Mouse (Mus musculus) heart, postnatal 0 days (tissue): ENCODE results near the gene Ehmt2. TPM values are rescaled to one million over a fixed set of nuclear protein-coding genes. Genes with fewer than 3 reads are reported as not detected.

Source experiments
- ATAC-seq: fragments of 200-750 bp; cut with Nextera tagmentation; 2 replicates; pipeline ENCODE4 v1.8.0; 2017; ENCODE audit warnings: low read depth, moderate number of reproducible peaks, moderate library complexity; ENCODE audit not compliant: insufficient read depth
- DNase-seq: peaks from one replicate; pipeline ENCODE4 v3.0.0-alpha.2; 2016; ENCODE audit warnings: low spot score
- H3K27ac ChIP-seq: fragments of 300-500 bp; sonication (generic); 2 replicates; pipeline ENCODE4 v1.5.1; 2014; ENCODE audit warnings: low read depth, mild to moderate bottlenecking
- H3K27me3 ChIP-seq: fragments of 300-500 bp; sonication (generic); 2 replicates; pipeline ENCODE4 v1.6.1; 2014; ENCODE audit warnings: low read length, mixed read lengths; ENCODE audit not compliant: control insufficient read depth, insufficient read depth
- H3K36me3 ChIP-seq: fragments of 300-500 bp; sonication (generic); replicated peaks from 2 replicates; pipeline ENCODE4 v1.6.1; 2014; ENCODE audit warnings: low read length, mixed read lengths; ENCODE audit not compliant: control insufficient read depth, insufficient read depth
- H3K4me1 ChIP-seq: fragments of 300-500 bp; sonication (generic); 2 replicates; pipeline ENCODE4 v1.6.1; 2014; ENCODE audit warnings: antibody characterized with exemption; ENCODE audit not compliant: control insufficient read depth, insufficient read depth
- H3K4me2 ChIP-seq: fragments of 300-500 bp; sonication (generic); 2 replicates; pipeline ENCODE4 v1.6.1; 2014; ENCODE audit warnings: low read depth, mild to moderate bottlenecking, low read length, moderate library complexity
- H3K4me3 ChIP-seq: fragments of 300-500 bp; sonication (generic); 2 replicates; pipeline ENCODE4 v1.5.1; 2014; ENCODE audit warnings: low read depth, low read length
- H3K9ac ChIP-seq: fragments of 300-500 bp; sonication (generic); replicated peaks from 2 replicates; pipeline ENCODE4 v1.6.1; 2014; ENCODE audit warnings: low read depth, low read length, mixed read lengths
- H3K9me3 ChIP-seq: fragments of 300-500 bp; sonication (generic); replicated peaks from 2 replicates; pipeline ENCODE4 v1.6.1; 2016; ENCODE audit warnings: low read length; ENCODE audit not compliant: control insufficient read depth
- CTCF ChIP-seq: IDR thresholded peaks from 2 replicates; pipeline ENCODE4 v1.5.1; 2016; ENCODE audit warnings: antibody characterized with exemption, control low read depth, low read depth
- EP300 ChIP-seq: IDR thresholded peaks from 2 replicates; pipeline ENCODE4 v1.6.1; 2016; ENCODE audit warnings: antibody characterized with exemption, low read depth
- WGBS: fragments of 180-500 bp; shearing (Covaris S2); extraction: QIAGEN DNeasy Blood & Tissue Kit; methylation state at CpG from one replicate; pipeline ENCODE4 v1.1.7; 2014; 5-methylcytosine and 5-hydroxymethylcytosine counted together
- microRNA-seq: library from miRNA; unstranded; fragments of <30 nt; microRNA quantifications from one replicate; pipeline ENCODE4, GENCODE M21; 2016
- polyA plus RNA-seq: library from polyadenylated mRNA; unstranded; fragments of >200 nt; fragmentation: Nextera tagmentation; extraction: Ambion mirVana; gene quantifications from 2 replicates; pipeline ENCODE4 v1.2.1, GENCODE M21; 2015
- total RNA-seq: library from RNA; depleted of rRNA; stranded (reverse); fragments of >200 nt; gene quantifications from 2 replicates; pipeline ENCODE4 v1.2.3, GENCODE M21; 2014; ENCODE audit warnings: low replicate concordance; rRNA removed

Gene Ehmt2
- total and polyA plus RNA-seq, 2 experiments from 2014 or later, result 17.6 to 80.3 TPM

DNA sequence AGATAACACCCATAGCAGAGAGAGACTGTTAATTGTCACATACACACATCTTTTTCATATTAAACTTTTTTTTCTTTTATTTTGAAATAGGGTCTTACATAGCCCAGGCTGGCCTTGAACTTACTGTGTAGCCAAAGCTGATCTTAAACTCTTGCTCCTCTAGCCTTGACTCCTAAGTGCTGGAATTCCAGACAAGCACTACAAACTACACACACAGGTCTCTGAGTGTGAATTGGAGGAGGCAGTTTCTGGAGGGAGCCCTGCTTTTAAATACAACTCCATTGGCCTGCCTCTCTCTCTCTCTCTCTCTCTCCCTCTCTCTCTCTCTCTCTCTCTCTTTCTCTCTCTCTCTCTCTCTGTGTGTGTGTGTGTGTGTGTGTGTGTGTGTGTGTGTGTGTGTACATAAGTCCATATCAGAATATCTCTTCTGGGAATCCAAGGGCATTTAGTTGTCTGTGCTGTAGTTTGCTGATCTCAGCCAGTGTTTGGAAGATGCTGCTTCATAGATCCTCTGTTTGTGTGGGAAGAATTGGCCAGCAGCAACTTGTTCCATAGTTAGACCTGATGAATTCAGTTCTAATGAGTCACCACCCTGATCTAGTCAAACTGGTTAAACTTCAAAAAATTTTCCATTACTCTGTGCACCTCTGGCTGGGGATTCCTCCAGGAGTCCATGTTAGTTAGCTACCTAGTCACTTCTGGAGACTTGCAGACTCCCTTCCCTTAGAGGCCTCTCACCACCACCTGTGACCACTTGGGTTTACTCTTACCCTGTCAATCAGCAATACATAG, 62.6 kb downstream of the Ehmt2 start:
- no peaks in the 10 kb centered on the region for H3K27me3 ChIP-seq
- no peak overlapping the region for H3K9ac ChIP-seq
- no peaks in the 10 kb centered on the region for H3K9me3 ChIP-seq
- DNase-seq (no peak), ATAC-seq (no peak)
- no peak for TF ChIP-seq CTCF
- TF ChIP-seq EP300, result no peak
- peaks cover 8% of the 10 kb centered on the region; the same call in 1 of the 2 replicates for H3K4me1 ChIP-seq
- peak overlapping the region; percentile 92 for H3K27ac ChIP-seq
- no peak overlapping the region for H3K4me2 ChIP-seq
- no peak overlapping the region for H3K4me3 ChIP-seq
- H3K36me3 ChIP-seq, result no peaks in the 10 kb centered on the region

DNA sequence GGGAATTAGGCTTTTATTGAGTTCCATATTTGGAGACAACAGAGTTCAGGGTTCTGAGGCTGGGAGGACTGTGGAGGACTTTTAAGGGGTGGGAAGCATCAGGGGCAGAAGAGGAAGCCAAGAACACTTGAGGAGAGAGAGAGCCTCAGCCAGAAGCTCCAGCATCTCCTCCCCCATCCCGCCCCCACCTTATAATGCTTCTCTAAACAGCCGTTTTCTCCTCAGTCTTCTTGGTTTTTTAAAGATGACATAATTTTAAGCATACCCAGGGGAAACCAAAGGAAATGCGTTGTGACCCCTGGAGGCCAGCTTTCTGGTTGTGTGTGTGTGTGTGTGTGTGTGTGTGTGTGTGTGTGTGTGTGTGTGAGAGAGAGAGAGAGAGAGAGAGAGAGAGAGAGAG, 63.9 kb downstream of the Ehmt2 start:
- peak; percentile 33 for DNase-seq
- peak overlapping the region; percentile 92; the same call in 1 of the 2 replicates for H3K27ac ChIP-seq
- ATAC-seq, result no peak

DNA sequence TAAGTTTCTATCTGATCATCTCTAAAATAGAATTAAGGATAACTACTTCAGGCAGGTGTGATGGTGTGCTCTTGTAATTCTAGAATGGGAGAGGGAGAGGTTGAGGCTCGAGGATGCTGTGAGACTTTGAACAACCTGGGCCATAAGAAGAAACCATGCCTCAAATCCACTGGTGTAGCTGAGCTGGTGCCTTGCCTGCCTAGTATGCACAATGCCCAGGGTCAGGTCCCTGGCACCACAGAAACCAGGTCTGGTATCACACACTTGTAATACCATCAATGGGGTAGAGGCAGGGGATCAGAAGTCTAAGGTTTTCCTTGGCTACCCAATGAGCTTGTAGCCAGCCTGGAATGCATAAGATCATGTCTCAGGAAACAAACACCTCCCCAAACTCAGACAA, 64.6 kb downstream of the Ehmt2 start:
- Histone ChIP-seq H3K27ac (no peak overlapping the region), H3K4me3 (no peak overlapping the region), H3K4me1 (peaks cover 8% of the 10 kb centered on the region; the same call in 1 of the 2 replicates), H3K9me3 (no peaks in the 10 kb centered on the region), H3K9ac (no peak overlapping the region), H3K36me3 (no peaks in the 10 kb centered on the region), H3K27me3 (peaks cover 5% of the 10 kb centered on the region), H3K4me2 (no peak overlapping the region)
- WGBS, result 75% methylated on average over 1 of the region's 1 CpGs
- no peak for DNase-seq
- no peak for TF ChIP-seq CTCF
- TF ChIP-seq EP300, result no peak
- ATAC-seq, result no peak

More for the DNA sequence above, 63.9 kb downstream of the Ehmt2 start:
- Histone ChIP-seq H3K4me3 (no peak overlapping the region), H3K27me3 (no peaks in the 10 kb centered on the region), H3K9ac (no peak overlapping the region), H3K4me2 (no peak overlapping the region), H3K9me3 (no peaks in the 10 kb centered on the region), H3K36me3 (no peaks in the 10 kb centered on the region), H3K4me1 (peaks cover 8% of the 10 kb centered on the region; the same call in 1 of the 2 replicates)
- WGBS, result 30% methylated on average over 3 of the region's 3 CpGs
- TF ChIP-seq CTCF, result no peak
- TF ChIP-seq EP300, result no peak

Small RNA genes within 50 kb of the gene (microRNA-seq; reads per million reads assigned to microRNA genes)
- gene Mir6972, result not detected

Other genes with a start within 250 kb of the Ehmt2 start
Only the 30 nearest of the 37 such genes appear.
- 0.80 and 0.85 TPM in 2 replicates for gene C4b, start 154.6 kb upstream of the Ehmt2 start, total RNA-seq
- gene C4b, start 154.6 kb upstream of the Ehmt2 start, polyA plus RNA-seq, result 0.88 and 0.93 TPM in 2 replicates
- gene Cyp21a1, start 93.9 kb upstream of the Ehmt2 start, total RNA-seq, result not detected in 2 replicates
- gene Cyp21a1, start 93.9 kb upstream of the Ehmt2 start, polyA plus RNA-seq, result not detected in 2 replicates
- gene Stk19, start 61.5 kb upstream of the Ehmt2 start, total RNA-seq, result 2.6 and 9.2 TPM in 2 replicates
- 20.5 and 20.7 TPM in 2 replicates for gene Stk19, start 61.5 kb upstream of the Ehmt2 start, polyA plus RNA-seq
- 19.2 and 22.3 TPM in 2 replicates for gene Dxo, start 61.5 kb upstream of the Ehmt2 start, total RNA-seq
- 23.0 and 24.3 TPM in 2 replicates for gene Dxo, start 61.5 kb upstream of the Ehmt2 start, polyA plus RNA-seq
- gene Skiv2l, start 48.3 kb upstream of the Ehmt2 start, total RNA-seq, result 40.3 and 62.1 TPM in 2 replicates
- gene Skiv2l, start 48.3 kb upstream of the Ehmt2 start, polyA plus RNA-seq, result 15.9 and 18.7 TPM in 2 replicates
- 22.9 and 39.8 TPM in 2 replicates for gene Nelfe, start 48.1 kb upstream of the Ehmt2 start, total RNA-seq
- gene Nelfe, start 48.1 kb upstream of the Ehmt2 start, polyA plus RNA-seq, result 36.3 and 39.9 TPM in 2 replicates
- 1.1 and 2.9 TPM in 2 replicates for gene Cfb, start 36.0 kb upstream of the Ehmt2 start, total RNA-seq
- gene Cfb, start 36.0 kb upstream of the Ehmt2 start, polyA plus RNA-seq, result 1.3 and 2.1 TPM in 2 replicates
- gene Zbtb12, start 19.0 kb upstream of the Ehmt2 start, total RNA-seq, result 6.1 and 7.6 TPM in 2 replicates
- gene Zbtb12, start 19.0 kb upstream of the Ehmt2 start, polyA plus RNA-seq, result 0.63 and 0.93 TPM in 2 replicates
- not detected in 2 replicates for gene Gm20547, start 16.4 kb upstream of the Ehmt2 start, total RNA-seq
- gene Gm20547, start 16.4 kb upstream of the Ehmt2 start, polyA plus RNA-seq, result not detected in 2 replicates
- gene C2, start 204 bp upstream of the Ehmt2 start, total RNA-seq, result 4.5 and 7.1 TPM in 2 replicates
- 2.9 and 3.3 TPM in 2 replicates for gene C2, start 204 bp upstream of the Ehmt2 start, polyA plus RNA-seq
- gene Slc44a4, start 16.0 kb downstream of the Ehmt2 start, total RNA-seq, result not detected in 2 replicates
- 0.29 TPM in 1 of 2 replicates, not detected in the other for gene Slc44a4, start 16.0 kb downstream of the Ehmt2 start, polyA plus RNA-seq
- 30.1 and 79.2 TPM in 2 replicates for gene Neu1, start 32.8 kb downstream of the Ehmt2 start, total RNA-seq
- gene Neu1, start 32.8 kb downstream of the Ehmt2 start, polyA plus RNA-seq, result 18.6 and 19.5 TPM in 2 replicates
- 6.0 and 21.6 TPM in 2 replicates for gene Hspa1b, start 60.8 kb downstream of the Ehmt2 start, total RNA-seq
- gene Hspa1b, start 60.8 kb downstream of the Ehmt2 start, polyA plus RNA-seq, result 0.14 and 0.25 TPM in 2 replicates
- gene Gm20481, start 71.4 kb downstream of the Ehmt2 start, total RNA-seq, result not detected in 2 replicates
- not detected in 2 replicates for gene Gm20481, start 71.4 kb downstream of the Ehmt2 start, polyA plus RNA-seq
- 8.2 and 10.2 TPM in 2 replicates for gene Hspa1a, start 73.7 kb downstream of the Ehmt2 start, total RNA-seq
- 2.5 and 2.8 TPM in 2 replicates for gene Hspa1a, start 73.7 kb downstream of the Ehmt2 start, polyA plus RNA-seq
- 3.3 and 5.1 TPM in 2 replicates for gene Hspa1l, start 74.2 kb downstream of the Ehmt2 start, total RNA-seq
- 1.6 and 1.8 TPM in 2 replicates for gene Hspa1l, start 74.2 kb downstream of the Ehmt2 start, polyA plus RNA-seq
- 23.1 and 43.3 TPM in 2 replicates for gene Lsm2, start 83.4 kb downstream of the Ehmt2 start, total RNA-seq
- 63.5 and 64.2 TPM in 2 replicates for gene Lsm2, start 83.4 kb downstream of the Ehmt2 start, polyA plus RNA-seq
- 61.5 and 92.0 TPM in 2 replicates for gene Vars, start 102.5 kb downstream of the Ehmt2 start, total RNA-seq
- gene Vars, start 102.5 kb downstream of the Ehmt2 start, polyA plus RNA-seq, result 20.4 and 21.7 TPM in 2 replicates
- 0.77 and 0.92 TPM in 2 replicates for gene Vwa7, start 118.1 kb downstream of the Ehmt2 start, total RNA-seq
- 0.43 and 0.63 TPM in 2 replicates for gene Vwa7, start 118.1 kb downstream of the Ehmt2 start, polyA plus RNA-seq
- 2.1 and 9.6 TPM in 2 replicates for gene Sapcd1, start 129.5 kb downstream of the Ehmt2 start, total RNA-seq
- 0.77 and 1.2 TPM in 2 replicates for gene Sapcd1, start 129.5 kb downstream of the Ehmt2 start, polyA plus RNA-seq
- gene Msh5, start 148.3 kb downstream of the Ehmt2 start, total RNA-seq, result 1.2 and 5.0 TPM in 2 replicates
- gene Msh5, start 148.3 kb downstream of the Ehmt2 start, polyA plus RNA-seq, result 1.4 and 1.7 TPM in 2 replicates
- 194 and 223 TPM in 2 replicates for gene Clic1, start 151.5 kb downstream of the Ehmt2 start, total RNA-seq
- 203 and 205 TPM in 2 replicates for gene Clic1, start 151.5 kb downstream of the Ehmt2 start, polyA plus RNA-seq
- 97.1 and 114 TPM in 2 replicates for gene Ddah2, start 160.6 kb downstream of the Ehmt2 start, total RNA-seq
- gene Ddah2, start 160.6 kb downstream of the Ehmt2 start, polyA plus RNA-seq, result 128 and 130 TPM in 2 replicates
- not detected in 2 replicates for gene Ly6g6c, start 166.9 kb downstream of the Ehmt2 start, total RNA-seq
- not detected in 2 replicates for gene Ly6g6c, start 166.9 kb downstream of the Ehmt2 start, polyA plus RNA-seq
- 0.15 TPM in 1 of 2 replicates, not detected in the other for gene Mpig6b, start 167.7 kb downstream of the Ehmt2 start, total RNA-seq
- 0.15 and 0.16 TPM in 2 replicates for gene Mpig6b, start 167.7 kb downstream of the Ehmt2 start, polyA plus RNA-seq
- 1.6 TPM in 1 of 2 replicates, not detected in the other for gene Ly6g6e, start 178.4 kb downstream of the Ehmt2 start, total RNA-seq
- gene Ly6g6e, start 178.4 kb downstream of the Ehmt2 start, polyA plus RNA-seq, result 0.22 and 0.32 TPM in 2 replicates
- gene Ly6g6d, start 179.6 kb downstream of the Ehmt2 start, total RNA-seq, result 3.8 TPM in 1 of 2 replicates, not detected in the other
- gene Ly6g6d, start 179.6 kb downstream of the Ehmt2 start, polyA plus RNA-seq, result 3.0 and 3.3 TPM in 2 replicates
- gene Ly6g6f, start 187.1 kb downstream of the Ehmt2 start, total RNA-seq, result not detected in 2 replicates
- gene Ly6g6f, start 187.1 kb downstream of the Ehmt2 start, polyA plus RNA-seq, result 0.10 TPM in 1 of 2 replicates, not detected in the other
- 74.3 and 131 TPM in 2 replicates for gene Abhd16a, start 190.8 kb downstream of the Ehmt2 start, total RNA-seq
- gene Abhd16a, start 190.8 kb downstream of the Ehmt2 start, polyA plus RNA-seq, result 73.2 and 74.1 TPM in 2 replicates
- not detected in 2 replicates for gene Ly6g5c, start 209.8 kb downstream of the Ehmt2 start, total RNA-seq
- 0.25 and 0.26 TPM in 2 replicates for gene Ly6g5c, start 209.8 kb downstream of the Ehmt2 start, polyA plus RNA-seq